Mouse (Mus musculus) stomach, embryonic 15.5 days (tissue): Measurements from ENCODE around the gene Vmn1r204. TPM values are rescaled to one million over a fixed set of nuclear protein-coding genes. Genes with fewer than 3 reads are reported as not detected.
"Not testable (repeated sequence)": the region's sequence is repeated elsewhere in the genome, so short reads cannot be mapped to it uniquely, and the experiment has no call there.

ENCODE experiments used
- ATAC-seq: fragments of 200-750 bp; cut with Nextera tagmentation; 2 replicates; pipeline ENCODE4 v1.8.0; 2017; ENCODE audit warnings: low read depth, moderate number of reproducible peaks, moderate TSS enrichment; ENCODE audit not compliant: insufficient read depth, low FRiP score
- H3K27ac ChIP-seq: fragments of 300-500 bp; sonication (generic); 2 replicates; pipeline ENCODE4 v1.5.1; 2015; ENCODE audit warnings: mild to moderate bottlenecking, inconsistent platforms
- H3K27me3 ChIP-seq: fragments of 300-500 bp; sonication (generic); replicated peaks from 2 replicates; pipeline ENCODE4 v1.6.1; 2015; ENCODE audit warnings: inconsistent platforms
- H3K36me3 ChIP-seq: fragments of 300-500 bp; sonication (generic); 2 replicates; pipeline ENCODE4 v1.6.1; 2015; ENCODE audit warnings: inconsistent platforms
- H3K4me1 ChIP-seq: fragments of 300-500 bp; sonication (generic); 2 replicates; pipeline ENCODE4 v1.6.1; 2015; ENCODE audit warnings: inconsistent platforms
- H3K4me2 ChIP-seq: fragments of 300-500 bp; sonication (generic); 2 replicates; pipeline ENCODE4 v1.6.1; 2015; ENCODE audit warnings: mild to moderate bottlenecking, inconsistent platforms
- H3K4me3 ChIP-seq: fragments of 300-500 bp; sonication (generic); replicated peaks from 2 replicates; pipeline ENCODE4 v1.5.1; 2015; ENCODE audit warnings: inconsistent platforms
- H3K9ac ChIP-seq: fragments of 300-500 bp; sonication (generic); 2 replicates; pipeline ENCODE4 v1.6.1; 2015; ENCODE audit warnings: inconsistent platforms
- H3K9me3 ChIP-seq: fragments of 300-500 bp; sonication (generic); 2 replicates; pipeline ENCODE4 v1.6.1; 2016; ENCODE audit warnings: inconsistent platforms
- WGBS: fragments of 180-500 bp; shearing (Covaris S2); methylation state at CpG from one replicate; pipeline ENCODE4 v1.1.7; 2015; 5-methylcytosine and 5-hydroxymethylcytosine counted together
- polyA plus RNA-seq: library from polyadenylated mRNA; unstranded; fragments of >200 nt; fragmentation: Nextera tagmentation; extraction: Ambion mirVana; gene quantifications from 2 replicates; pipeline ENCODE4 v1.2.1, GENCODE M21; 2015

The Vmn1r204 gene
- polyA plus RNA-seq = not detected in 2 replicates

- WGBS = 50% methylated on average over 1 of the region's 1 CpGs
- not testable (repeated sequence) for H3K27ac ChIP-seq, H3K9me3 ChIP-seq, H3K4me1 ChIP-seq, H3K9ac ChIP-seq, H3K4me2 ChIP-seq, ATAC-seq, H3K36me3 ChIP-seq, H3K4me3 ChIP-seq, H3K27me3 ChIP-seq
These were observed at the start of gene Vmn1r204 for GRCm38 (mm10) chr13:22552898-22553297. Vmn1r204 (plus strand) TSS chr13:22553198.

- Histone ChIP-seq H3K4me1 (no peaks in the 10 kb centered on the region), H3K4me2 (no peak within 1 kb of the TSS), H3K4me3 (no peak within 1 kb of the TSS), H3K9ac (no peak within 1 kb of the TSS), H3K27me3 (no peaks in the 10 kb centered on the region), H3K36me3 (no peaks in the 10 kb centered on the region), H3K27ac (no peak within 1 kb of the TSS), H3K9me3 (no peaks in the 10 kb centered on the region)
- ATAC-seq = no peak
These were observed 47.7 kb upstream of the Vmn1r204 start, which contains the start of gene Vmn1r202 for GRCm38 (mm10) chr13:22505281-22505680. Vmn1r202 (minus strand) TSS chr13:22505381.

- H3K27ac ChIP-seq = no peak within 1 kb of the TSS
- no peaks in the 10 kb centered on the region for H3K27me3 ChIP-seq
- no peaks in the 10 kb centered on the region for H3K9me3 ChIP-seq
- H3K4me1 ChIP-seq = no peaks in the 10 kb centered on the region
- H3K9ac ChIP-seq = no peak within 1 kb of the TSS
- no peak within 1 kb of the TSS for H3K4me3 ChIP-seq
- no peak within 1 kb of the TSS for H3K4me2 ChIP-seq
- no peaks in the 10 kb centered on the region for H3K36me3 ChIP-seq
- ATAC-seq = no peak
These were observed 35.2 kb upstream of the Vmn1r204 start, which contains the start of gene Vmn1r203 for GRCm38 (mm10) chr13:22517814-22518213. Vmn1r203 (plus strand) TSS chr13:22518114.

GRCm38 (mm10) chr13:22574911-22575310 lies 21.9 kb downstream of the Vmn1r204 start:
- H3K9ac ChIP-seq, H3K27ac ChIP-seq, H3K27me3 ChIP-seq, H3K4me2 ChIP-seq, ATAC-seq, H3K4me1 ChIP-seq, H3K9me3 ChIP-seq, H3K4me3 ChIP-seq, H3K36me3 ChIP-seq: not testable (repeated sequence)
- 81% methylated on average over 3 of the region's 3 CpGs for WGBS

GRCm38 (mm10) chr13:22583336-22583735 lies 30.3 kb downstream of the Vmn1r204 start:
- H3K4me3 ChIP-seq, H3K4me2 ChIP-seq, H3K9me3 ChIP-seq, H3K4me1 ChIP-seq, H3K27ac ChIP-seq, H3K9ac ChIP-seq, ATAC-seq, H3K27me3 ChIP-seq, H3K36me3 ChIP-seq: not testable (repeated sequence)
- 78% methylated on average over 14 of the region's 14 CpGs for WGBS

- WGBS = 87% methylated on average over 3 of the region's 3 CpGs
These were observed 39.9 kb downstream of the Vmn1r204 start, which contains the start of gene Vmn1r205 for GRCm38 (mm10) chr13:22592900-22593299. Vmn1r205 (minus strand) TSS chr13:22593000.

More at GRCm38 (mm10) chr13:22592900-22593299, 39.9 kb downstream of the Vmn1r204 start, which contains the start of gene Vmn1r205:
- no peaks in the 10 kb centered on the region for H3K9me3 ChIP-seq
- ATAC-seq = no peak
- H3K36me3 ChIP-seq = no peaks in the 10 kb centered on the region
- H3K4me1 ChIP-seq = no peaks in the 10 kb centered on the region
- no peak within 1 kb of the TSS for H3K9ac ChIP-seq
- no peak within 1 kb of the TSS for H3K4me2 ChIP-seq
- H3K4me3 ChIP-seq = no peak within 1 kb of the TSS
- H3K27ac ChIP-seq = no peak within 1 kb of the TSS
- H3K27me3 ChIP-seq = no peaks in the 10 kb centered on the region

Other genes with a start within 250 kb of the Vmn1r204 start
- not detected in 2 replicates for gene Vmn1r197, start 228.6 kb upstream of the Vmn1r204 start, polyA plus RNA-seq
- gene Vmn1r198, start 202.8 kb upstream of the Vmn1r204 start, polyA plus RNA-seq = not detected in 2 replicates
- not detected in 2 replicates for gene Vmn1r199, start 173.4 kb upstream of the Vmn1r204 start, polyA plus RNA-seq
- not detected in 2 replicates for gene Vmn1r200, start 162.8 kb upstream of the Vmn1r204 start, polyA plus RNA-seq
- not detected in 2 replicates for gene Vmn1r201, start 81.3 kb upstream of the Vmn1r204 start, polyA plus RNA-seq
- gene Vmn1r202, start 47.8 kb upstream of the Vmn1r204 start, polyA plus RNA-seq = 0.03 TPM in 1 of 2 replicates, not detected in the other
- not detected in 2 replicates for gene Vmn1r203, start 35.1 kb upstream of the Vmn1r204 start, polyA plus RNA-seq
- not detected in 2 replicates for gene Vmn1r205, start 39.8 kb downstream of the Vmn1r204 start, polyA plus RNA-seq
- not detected in 2 replicates for gene Vmn1r206, start 71.1 kb downstream of the Vmn1r204 start, polyA plus RNA-seq
- not detected in 2 replicates for gene Vmn1r207-ps, start 176.4 kb downstream of the Vmn1r204 start, polyA plus RNA-seq
- not detected in 2 replicates for gene Vmn1r208, start 224.2 kb downstream of the Vmn1r204 start, polyA plus RNA-seq